Mouse (Mus musculus) bone marrow, adult 2 months (tissue): Measurements from ENCODE around the gene Glp2r. TPM values are rescaled to one million over a fixed set of nuclear protein-coding genes. Genes with fewer than 3 reads are reported as not detected.

Experiments
- H3K27ac ChIP-seq: fragments of 200-500 bp; 2 replicates; pipeline ENCODE4 v1.5.1; 2012; ENCODE audit warnings: low read depth, mild to moderate bottlenecking, control low read depth, inconsistent platforms, low read length; ENCODE audit not compliant: control insufficient read depth, poor library complexity, insufficient read depth
- H3K4me1 ChIP-seq: fragments of 200-500 bp; 2 replicates; pipeline ENCODE4 v1.6.1; 2011; ENCODE audit warnings: low read length; ENCODE audit not compliant: control insufficient read depth, insufficient read depth
- H3K4me3 ChIP-seq: fragments of 200-500 bp; replicated peaks from 2 replicates; pipeline ENCODE3; 2011; ENCODE audit warnings: mild to moderate bottlenecking, low read depth, low read length, control low read depth; ENCODE audit not compliant: control insufficient read depth
- CTCF ChIP-seq: fragments of 200-500 bp; IDR thresholded peaks from 2 replicates; pipeline ENCODE4 v1.5.1; 2011; ENCODE audit warnings: low read length, control low read depth; ENCODE audit not compliant: control insufficient read depth, insufficient read depth
- POLR2A ChIP-seq: fragments of 200-500 bp; IDR thresholded peaks from 2 replicates; pipeline ENCODE4 v1.6.1; 2011; ENCODE audit warnings: low read depth, mild to moderate bottlenecking, control low read depth, low read length, borderline replicate concordance; ENCODE audit not compliant: control insufficient read depth
- WGBS: fragments of 180-500 bp; shearing (Covaris S2); methylation state at CpG from one replicate; pipeline ENCODE4 v1.1.7; 2018; 5-methylcytosine and 5-hydroxymethylcytosine counted together
- polyA plus RNA-seq: library from polyadenylated mRNA; stranded (reverse); fragments of >200 nt; gene quantifications from 2 replicates; pipeline ENCODE4 v1.2.4, GENCODE M21; 2011; ENCODE audit warnings: low replicate concordance; ENCODE audit not compliant: missing spikeins, insufficient read depth, insufficient read length

Gene Glp2r
- polyA plus RNA-seq, 1 experiment, result not detected

DNA sequence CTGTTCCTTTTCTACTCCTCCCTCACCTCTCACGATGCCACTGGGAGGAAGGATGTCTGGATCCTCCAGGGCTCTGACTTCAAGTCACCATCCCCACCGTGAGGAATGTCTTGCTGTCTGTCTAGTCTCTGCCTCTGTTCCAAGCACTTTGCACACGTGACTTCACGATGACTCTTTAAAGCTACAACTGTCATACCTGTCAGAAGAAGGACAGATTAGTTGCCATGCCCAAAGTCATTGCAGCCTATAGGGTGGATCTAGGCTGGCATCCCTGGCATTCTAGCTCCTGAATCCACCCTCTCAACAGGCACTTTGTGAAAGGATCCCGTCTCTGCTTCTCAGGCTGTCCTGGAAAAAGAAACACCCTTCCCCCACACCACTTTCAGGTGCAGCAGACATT lies 91.7 kb downstream of the Glp2r start:
- 67% methylated on average over 5 of the region's 5 CpGs for WGBS
- H3K27ac ChIP-seq, result no peak overlapping the region
- H3K4me1 ChIP-seq, result peaks cover 3% of the 10 kb centered on the region
- no peak overlapping the region for H3K4me3 ChIP-seq
- no peak for TF ChIP-seq POLR2A

GRCm38 (mm10) chr11:67675562-67676540 lies 95.1 kb downstream of the Glp2r start:
- WGBS, result 26% methylated on average over 12 of the region's 12 CpGs
- Histone ChIP-seq H3K27ac (peak overlapping the region; percentile 60), H3K4me1 (peaks cover 3% of the 10 kb centered on the region), H3K4me3 (no peak overlapping the region)
- TF ChIP-seq POLR2A (no peak), CTCF (peak; percentile 58)

DNA sequence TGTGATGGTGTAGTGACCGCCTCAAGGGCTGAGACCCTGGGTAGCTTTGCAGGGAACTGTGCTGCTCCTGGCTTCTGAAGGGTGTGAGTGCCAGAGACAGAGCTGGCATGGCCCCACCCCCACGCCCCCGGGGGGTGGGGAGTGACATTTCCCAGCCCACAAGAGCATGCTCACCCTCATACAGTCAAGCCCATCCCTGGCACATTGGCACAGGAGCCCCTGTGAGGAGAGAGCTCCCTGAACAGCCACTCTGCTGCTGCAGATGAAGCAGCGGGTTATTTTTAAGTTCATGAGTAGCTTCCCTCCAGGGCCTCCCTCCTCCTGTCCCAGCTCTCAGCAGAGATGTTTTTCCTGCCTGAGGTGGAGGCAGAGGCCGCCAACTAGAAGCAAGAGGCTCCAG lies 98.8 kb downstream of the Glp2r start:
- H3K4me3 ChIP-seq, result no peak overlapping the region
- no peak for TF ChIP-seq CTCF
- no peak for TF ChIP-seq POLR2A
- peaks cover 3% of the 10 kb centered on the region for H3K4me1 ChIP-seq
- no peak overlapping the region for H3K27ac ChIP-seq
- 74% methylated on average over 5 of the region's 5 CpGs for WGBS

- TF ChIP-seq POLR2A, result no peak
- no peak for TF ChIP-seq CTCF
- no peaks in the 10 kb centered on the region; the same call in 1 of the 2 replicates for H3K4me1 ChIP-seq
- no peak overlapping the region for H3K4me3 ChIP-seq
- H3K27ac ChIP-seq, result no peak overlapping the region
- 89% methylated on average over 6 of the region's 6 CpGs for WGBS
These were observed 100.9 kb downstream of the Glp2r start for GRCm38 (mm10) chr11:67670031-67670430.

DNA sequence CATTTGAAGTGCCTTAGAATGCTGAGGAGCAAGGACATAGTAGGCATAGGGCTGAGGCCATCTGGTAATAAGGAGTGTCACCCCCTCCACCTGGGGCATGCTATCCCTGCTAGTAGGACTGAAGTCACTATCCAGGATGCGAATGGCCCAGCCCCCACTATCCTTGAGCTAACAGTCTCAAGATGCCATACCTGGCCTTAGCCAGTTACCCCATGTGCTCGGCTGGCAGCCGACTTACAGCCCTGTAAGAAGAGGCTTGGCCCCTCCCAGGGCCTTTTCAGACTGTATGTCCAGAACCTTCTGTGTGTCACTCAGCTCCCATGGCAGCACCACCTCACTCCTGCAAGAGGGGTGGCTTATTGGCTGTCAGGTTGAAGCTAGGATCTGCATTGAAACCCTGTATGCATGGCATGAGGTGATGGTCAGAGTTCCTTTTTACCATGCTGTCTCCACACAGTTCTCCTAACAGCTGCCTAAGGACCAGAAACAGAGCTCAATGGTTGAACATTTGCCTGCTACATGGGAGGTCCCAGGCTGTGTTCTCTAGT lies 102.4 kb downstream of the Glp2r start:
- Histone ChIP-seq H3K4me1 (no peaks in the 10 kb centered on the region), H3K27ac (no peak overlapping the region)
- TF ChIP-seq POLR2A, result no peak
- TF ChIP-seq CTCF, result no peak

GRCm38 (mm10) chr11:67667531-67668332 lies 103.2 kb downstream of the Glp2r start:
- H3K4me3 ChIP-seq, result no peak overlapping the region
- no peaks in the 10 kb centered on the region for H3K4me1 ChIP-seq
- no peak for TF ChIP-seq POLR2A
- TF ChIP-seq CTCF, result no peak
- 63% methylated on average over 13 of the region's 13 CpGs for WGBS
- H3K27ac ChIP-seq, result no peak overlapping the region

More for the DNA sequence above, 102.4 kb downstream of the Glp2r start:
- 81% methylated on average over 3 of the region's 3 CpGs for WGBS
- no peak overlapping the region for H3K4me3 ChIP-seq

DNA sequence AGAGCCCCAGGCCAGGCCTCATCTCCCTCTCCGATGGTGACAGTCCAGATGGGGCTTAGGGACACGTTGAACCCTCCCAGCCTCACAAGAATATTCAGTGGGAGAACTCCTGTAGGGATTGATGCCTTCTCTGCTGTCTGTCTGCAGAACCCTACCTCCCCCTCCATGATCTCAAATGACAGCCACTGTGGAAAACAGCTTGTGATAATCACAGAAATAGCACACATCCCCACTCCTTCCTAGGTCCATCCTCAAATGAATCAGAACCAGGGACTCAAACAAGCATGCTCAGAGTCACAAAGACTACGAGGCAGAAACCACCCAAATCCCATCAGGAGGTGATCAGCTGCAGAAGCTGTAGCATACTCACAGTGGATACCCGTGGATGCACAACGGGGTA lies 104.8 kb downstream of the Glp2r start:
- H3K4me3 ChIP-seq, result no peak overlapping the region
- 72% methylated on average over 5 of the region's 5 CpGs for WGBS
- H3K4me1 ChIP-seq, result no peaks in the 10 kb centered on the region
- no peak for TF ChIP-seq POLR2A
- TF ChIP-seq CTCF, result no peak
- no peak overlapping the region for H3K27ac ChIP-seq

- 77% methylated on average over 6 of the region's 6 CpGs for WGBS
- H3K4me1 ChIP-seq, result no peaks in the 10 kb centered on the region
These were observed 106.0 kb downstream of the Glp2r start for GRCm38 (mm10) chr11:67664918-67665317.

More at GRCm38 (mm10) chr11:67664918-67665317, 106.0 kb downstream of the Glp2r start:
- Histone ChIP-seq H3K4me3 (no peak overlapping the region), H3K27ac (no peak overlapping the region)
- TF ChIP-seq POLR2A, result no peak
- TF ChIP-seq CTCF, result no peak
